Mouse (Mus musculus) hindbrain, embryonic 10.5 days (tissue): Measurements from ENCODE around the gene Cd4. TPM values are rescaled to one million over a fixed set of nuclear protein-coding genes. Genes with fewer than 3 reads are reported as not detected.
A peak's percentile ranks its signal among the peaks of the same experiment; 100 is the strongest.

Experiments
- DNase-seq: peaks from one replicate; pipeline ENCODE4 v3.0.0-alpha.2; 2017; ENCODE audit warnings: low spot score
- H3K27ac ChIP-seq: fragments of 300-500 bp; sonication (generic); 2 replicates; pipeline ENCODE4 v1.5.1; 2016; ENCODE audit warnings: mild to moderate bottlenecking, moderate library complexity
- H3K27me3 ChIP-seq: fragments of 300-500 bp; sonication (generic); 2 replicates; pipeline ENCODE4 v1.6.1; 2016; ENCODE audit warnings: mild to moderate bottlenecking; ENCODE audit not compliant: poor library complexity, insufficient read depth, severe bottlenecking
- H3K36me3 ChIP-seq: fragments of 300-500 bp; sonication (generic); 2 replicates; pipeline ENCODE4 v1.6.1; 2016; ENCODE audit warnings: mild to moderate bottlenecking, moderate library complexity
- H3K4me1 ChIP-seq: fragments of 300-500 bp; sonication (generic); replicated peaks from 2 replicates; pipeline ENCODE4 v1.6.1; 2016; ENCODE audit warnings: mild to moderate bottlenecking
- H3K4me3 ChIP-seq: fragments of 300-500 bp; sonication (generic); 2 replicates; pipeline ENCODE4 v1.5.1; 2016; ENCODE audit warnings: mild to moderate bottlenecking, moderate library complexity
- H3K9me3 ChIP-seq: fragments of 300-500 bp; sonication (generic); 2 replicates; pipeline ENCODE4 v1.6.1; 2016; ENCODE audit warnings: mild to moderate bottlenecking, moderate library complexity
- WGBS: fragments of 180-500 bp; shearing (Covaris S2); methylation state at CpG from one replicate; pipeline ENCODE4 v1.1.7; 2016; 5-methylcytosine and 5-hydroxymethylcytosine counted together
- polyA plus RNA-seq: library from polyadenylated mRNA; unstranded; fragments of >200 nt; fragmentation: Nextera tagmentation; extraction: Ambion mirVana; gene quantifications from 2 replicates; pipeline ENCODE4 v1.2.1, GENCODE M21; 2016

The Cd4 gene
- polyA plus RNA-seq, 1 experiment from 2014 or later: not detected

DNA sequence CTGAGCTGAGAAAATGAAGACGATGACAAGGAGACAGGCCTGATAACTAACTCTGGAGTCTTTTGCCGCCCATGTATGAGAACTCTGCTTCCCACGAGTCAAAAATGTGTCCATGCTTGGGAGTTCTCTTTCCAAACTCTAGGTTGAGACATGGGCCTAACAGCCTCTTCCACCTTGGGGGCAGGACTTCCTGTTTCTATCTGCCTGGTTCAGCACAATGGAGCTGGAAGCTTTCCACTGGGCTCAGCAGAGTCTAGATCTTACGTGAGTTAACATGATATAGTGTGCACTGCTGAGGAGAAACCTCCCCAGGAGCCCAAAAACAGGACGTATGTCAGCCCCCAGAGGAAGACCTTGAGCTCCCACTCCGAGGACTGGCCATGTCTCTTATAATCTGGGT is 25.2 kb upstream of the Cd4 start:
- no peak for DNase-seq
- peaks cover 32% of the 10 kb centered on the region for H3K36me3 ChIP-seq
- H3K4me1 ChIP-seq: peaks cover 70% of the 10 kb centered on the region
- H3K4me3 ChIP-seq: peak overlapping the region; percentile 90; the same call in 1 of the 2 replicates
- 65% methylated on average over 6 of the region's 6 CpGs for WGBS
- no peaks in the 10 kb centered on the region for H3K9me3 ChIP-seq
- peaks cover 45% of the 10 kb centered on the region for H3K27me3 ChIP-seq
- H3K27ac ChIP-seq: 0 out of 2 replicates have a peak overlapping the region, but pooled peaks have one; percentile 100

GRCm38 (mm10) chr6:124911533-124912218 is 23.7 kb upstream of the Cd4 start, which contains the start of gene Lag3:
Lag3 (minus strand) TSS chr6:124911705.
- WGBS: 23% methylated on average over 13 of the region's 13 CpGs
- peak; percentile 18 for DNase-seq
- Histone ChIP-seq H3K4me1 (peaks cover 59% of the 10 kb centered on the region), H3K36me3 (peaks cover 32% of the 10 kb centered on the region), H3K27me3 (peaks cover 49% of the 10 kb centered on the region), H3K9me3 (no peaks in the 10 kb centered on the region), H3K4me3 (peak within 1 kb of the TSS; percentile 21; the same call in 1 of the 2 replicates), H3K27ac (peak within 1 kb of the TSS; percentile 59; the same call in 1 of the 2 replicates)

GRCm38 (mm10) chr6:124910032-124910431 is 22.0 kb upstream of the Cd4 start:
- peak overlapping the region; percentile 85 for H3K27ac ChIP-seq
- peak; percentile 47 for DNase-seq
- WGBS: 2% methylated on average over 32 of the region's 32 CpGs

GRCm38 (mm10) chr6:124907767-124908166 is 19.7 kb upstream of the Cd4 start:
- H3K27me3 ChIP-seq: peaks cover 49% of the 10 kb centered on the region
- no peaks in the 10 kb centered on the region for H3K9me3 ChIP-seq
- peaks cover 48% of the 10 kb centered on the region for H3K4me1 ChIP-seq
- peaks cover 4% of the 10 kb centered on the region for H3K36me3 ChIP-seq
- H3K4me3 ChIP-seq: no peak overlapping the region
- H3K27ac ChIP-seq: no peak overlapping the region
- DNase-seq: no peak
- 92% methylated on average over 1 of the region's 1 CpGs for WGBS

More at GRCm38 (mm10) chr6:124910032-124910431, 22.0 kb upstream of the Cd4 start:
- Histone ChIP-seq H3K4me3 (peak overlapping the region; percentile 44), H3K36me3 (peaks cover 27% of the 10 kb centered on the region), H3K27me3 (peaks cover 49% of the 10 kb centered on the region), H3K9me3 (no peaks in the 10 kb centered on the region), H3K4me1 (peaks cover 50% of the 10 kb centered on the region)

DNA sequence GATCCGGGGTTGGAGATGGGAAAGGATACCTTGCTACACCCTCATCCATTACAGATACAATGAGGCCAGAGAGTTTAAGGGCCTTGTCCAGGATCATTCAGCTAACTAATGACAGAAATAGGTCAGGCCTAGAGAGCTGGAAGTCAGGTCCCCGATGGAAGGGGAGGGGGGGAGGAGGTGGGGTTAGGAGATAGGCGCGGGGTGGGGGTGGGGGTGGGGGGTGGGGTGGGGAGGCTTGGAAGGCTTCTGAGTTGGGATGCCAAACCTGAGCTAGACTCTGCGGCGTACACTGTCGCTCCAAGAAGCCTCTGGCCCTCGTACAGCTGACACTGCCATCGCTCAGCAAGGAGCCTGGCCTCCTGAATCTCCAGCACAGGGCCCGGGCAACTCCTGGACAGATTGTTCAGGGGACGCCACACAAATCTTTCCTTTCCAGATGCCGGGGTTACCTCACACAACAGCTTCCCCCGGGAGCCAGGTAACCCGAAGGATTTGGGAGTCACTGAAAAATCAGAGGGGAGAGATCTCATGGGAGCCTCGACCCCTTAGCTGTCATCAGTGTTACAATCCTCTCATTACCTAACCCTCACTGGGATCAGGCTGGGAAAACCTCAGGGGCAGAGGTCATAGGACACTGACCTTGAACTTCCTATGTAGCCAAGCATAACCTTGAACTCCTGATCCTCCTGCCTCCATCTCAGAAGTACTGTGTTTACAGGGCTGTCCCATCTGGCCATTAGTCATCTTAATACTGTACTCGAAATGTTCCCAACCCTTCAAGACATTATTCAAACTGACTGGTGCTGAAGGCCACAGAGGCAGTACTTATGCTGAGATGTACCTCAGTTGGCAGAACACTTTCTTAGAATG is 17.2 kb upstream of the Cd4 start:
- Histone ChIP-seq H3K27me3 (peaks cover 25% of the 10 kb centered on the region), H3K4me1 (peaks cover 44% of the 10 kb centered on the region), H3K27ac (peak overlapping the region; percentile 98), H3K4me3 (peak overlapping the region; percentile 61), H3K36me3 (no peaks in the 10 kb centered on the region), H3K9me3 (no peaks in the 10 kb centered on the region)
- peak; percentile 15 for DNase-seq
- 34% methylated on average over 16 of the region's 16 CpGs for WGBS

GRCm38 (mm10) chr6:124904161-124904981 is 16.4 kb upstream of the Cd4 start:
- 7% methylated on average over 24 of the region's 24 CpGs for WGBS
- H3K27ac ChIP-seq: peak overlapping the region; percentile 98
- peaks cover 16% of the 10 kb centered on the region for H3K27me3 ChIP-seq
- H3K36me3 ChIP-seq: no peaks in the 10 kb centered on the region
- DNase-seq: peak; percentile 82
- peaks cover 38% of the 10 kb centered on the region for H3K4me1 ChIP-seq
- H3K4me3 ChIP-seq: peak overlapping the region; percentile 61
- H3K9me3 ChIP-seq: no peaks in the 10 kb centered on the region

- DNase-seq: peak; percentile 96
- peak overlapping the region; percentile 61 for H3K4me3 ChIP-seq
- H3K27ac ChIP-seq: peak overlapping the region; percentile 98
- no peaks in the 10 kb centered on the region for H3K9me3 ChIP-seq
- peaks cover 9% of the 10 kb centered on the region for H3K27me3 ChIP-seq
- H3K36me3 ChIP-seq: no peaks in the 10 kb centered on the region
- peaks cover 38% of the 10 kb centered on the region for H3K4me1 ChIP-seq
- WGBS: under 1% methylated on average over 23 of the region's 23 CpGs
These were observed 15.6 kb upstream of the Cd4 start for GRCm38 (mm10) chr6:124903580-124904151.

DNA sequence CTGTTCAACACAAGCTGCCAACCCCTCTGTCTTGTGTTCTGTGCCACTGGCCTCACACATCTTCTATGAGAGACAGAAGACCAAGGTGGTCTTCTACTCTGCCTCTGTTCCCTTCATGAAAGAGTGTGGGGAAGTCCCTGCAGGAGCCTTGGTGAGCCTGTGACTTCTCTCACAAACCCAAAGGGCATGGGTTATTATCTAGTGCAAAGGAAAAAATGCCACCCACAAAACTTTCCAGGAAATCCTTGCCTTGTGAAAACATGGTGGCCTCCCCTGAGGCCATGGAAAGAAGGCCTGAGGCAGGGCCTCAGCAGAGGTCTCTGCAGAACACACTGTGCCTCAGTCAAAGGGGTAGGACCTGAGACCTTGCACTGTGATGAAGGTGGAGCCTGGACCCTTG is 13.8 kb upstream of the Cd4 start:
- no peak overlapping the region for H3K4me3 ChIP-seq
- H3K27me3 ChIP-seq: no peaks in the 10 kb centered on the region; the same call in 1 of the 2 replicates
- no peak for DNase-seq
- no peaks in the 10 kb centered on the region for H3K36me3 ChIP-seq
- no peak overlapping the region for H3K27ac ChIP-seq
- H3K4me1 ChIP-seq: peaks cover 38% of the 10 kb centered on the region
- no peaks in the 10 kb centered on the region for H3K9me3 ChIP-seq

DNA sequence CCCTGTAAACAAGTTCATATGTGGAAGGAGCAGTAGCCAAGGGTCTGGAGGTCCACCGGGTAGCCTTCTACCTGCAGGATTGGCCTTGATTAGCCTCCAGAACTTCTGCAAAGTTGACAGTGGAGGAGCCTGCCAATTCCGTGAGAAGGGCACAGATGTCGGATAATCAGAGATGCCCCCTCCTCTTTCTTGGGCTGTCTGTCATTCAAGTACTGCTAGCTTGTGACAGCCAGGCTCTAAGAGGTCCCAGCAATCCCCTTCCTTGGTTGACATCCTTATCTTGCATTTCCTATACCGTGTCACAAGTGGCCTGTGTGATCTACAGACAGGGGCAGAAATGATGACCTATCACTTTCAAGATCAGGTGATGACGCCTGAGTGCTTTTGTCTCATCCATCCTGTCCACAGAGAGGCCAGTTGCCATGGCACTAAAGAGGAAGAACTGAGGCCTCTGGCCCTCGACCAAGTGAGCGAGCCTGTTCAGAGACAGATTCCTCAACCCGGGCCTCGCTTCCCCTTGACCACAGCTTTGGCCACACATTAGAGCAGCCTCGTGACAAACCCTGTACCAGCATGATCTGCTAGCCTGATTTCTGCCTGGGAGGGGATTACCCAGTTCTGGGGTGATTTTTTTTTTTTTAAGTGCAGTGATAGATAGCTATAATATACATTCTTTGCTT is 12.9 kb upstream of the Cd4 start:
- H3K27me3 ChIP-seq: no peaks in the 10 kb centered on the region
- peaks cover 38% of the 10 kb centered on the region for H3K4me1 ChIP-seq
- 57% methylated on average over 10 of the region's 10 CpGs for WGBS
- peak overlapping the region; percentile 26; the same call in 1 of the 2 replicates for H3K27ac ChIP-seq
- no peak overlapping the region for H3K4me3 ChIP-seq
- no peak for DNase-seq
- H3K9me3 ChIP-seq: no peaks in the 10 kb centered on the region
- H3K36me3 ChIP-seq: no peaks in the 10 kb centered on the region

- no peak overlapping the region for H3K4me3 ChIP-seq
- H3K9me3 ChIP-seq: no peaks in the 10 kb centered on the region
- no peaks in the 10 kb centered on the region for H3K27me3 ChIP-seq
- no peak for DNase-seq
- peak overlapping the region; percentile 26; the same call in 1 of the 2 replicates for H3K27ac ChIP-seq
- H3K4me1 ChIP-seq: peaks cover 33% of the 10 kb centered on the region
- WGBS: 60% methylated on average over 8 of the region's 8 CpGs
- no peaks in the 10 kb centered on the region for H3K36me3 ChIP-seq
These were observed 12.2 kb upstream of the Cd4 start for GRCm38 (mm10) chr6:124900056-124900800.

- H3K9me3 ChIP-seq: no peaks in the 10 kb centered on the region
- no peaks in the 10 kb centered on the region for H3K27me3 ChIP-seq
- H3K4me1 ChIP-seq: peaks cover 15% of the 10 kb centered on the region
- H3K4me3 ChIP-seq: no peak overlapping the region
- no peaks in the 10 kb centered on the region for H3K36me3 ChIP-seq
- WGBS: 64% methylated on average over 3 of the region's 3 CpGs
- H3K27ac ChIP-seq: no peak overlapping the region
- DNase-seq: no peak
These were observed 10.3 kb upstream of the Cd4 start for GRCm38 (mm10) chr6:124898359-124898758.
